Mouse (Mus musculus): ENCODE data around the gene Tubb5.
A peak's percentile ranks its signal among the peaks of the same experiment; 100 is the strongest.

Gene Tubb5

GRCm38 (mm10) chr17:35838122-35838544 is at the start of gene Tubb5:
Gene Tubb5 (minus strand): TSS chr17:35838306.
- DNase-seq (ENCODE audit: low read depth, low spot score), result peak; percentile 97

DNA sequence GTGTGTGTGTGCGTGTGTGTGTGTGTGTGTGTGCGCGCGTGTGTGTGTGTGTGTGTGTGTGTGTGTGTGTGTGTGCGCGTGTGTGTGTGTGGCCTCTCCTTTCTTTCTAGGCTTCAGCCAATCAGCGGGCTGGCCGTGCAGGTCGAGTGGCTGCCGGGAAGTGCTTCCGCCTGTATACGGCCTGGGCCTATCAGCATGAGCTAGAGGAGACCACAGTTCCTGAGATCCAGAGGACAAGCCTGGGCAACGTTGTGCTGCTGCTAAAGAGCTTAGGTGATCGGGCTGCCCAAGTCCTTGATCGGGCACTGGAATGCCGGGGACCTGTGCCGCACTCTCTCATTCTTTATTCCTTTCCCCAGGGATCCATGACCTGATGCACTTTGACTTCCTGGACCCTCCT is 49.6 kb upstream of the Tubb5 start:
- DNase-seq (ENCODE audit: low read depth, low spot score), result no peak

GRCm38 (mm10) chr17:35883777-35884176 is 45.7 kb upstream of the Tubb5 start:
- DNase-seq (ENCODE audit: low read depth, low spot score), result no peak

- DNase-seq (ENCODE audit: low read depth, low spot score), result no peak
Observed at GRCm38 (mm10) chr17:35882924-35883323, 44.8 kb upstream of the Tubb5 start.

- peak; percentile 97 for DNase-seq (ENCODE audit: low read depth, low spot score)
Observed at GRCm38 (mm10) chr17:35879245-35880057, 41.3 kb upstream of the Tubb5 start, which contains the start of gene Dhx16. Gene Dhx16 (plus strand): TSS chr17:35879819.

DNA sequence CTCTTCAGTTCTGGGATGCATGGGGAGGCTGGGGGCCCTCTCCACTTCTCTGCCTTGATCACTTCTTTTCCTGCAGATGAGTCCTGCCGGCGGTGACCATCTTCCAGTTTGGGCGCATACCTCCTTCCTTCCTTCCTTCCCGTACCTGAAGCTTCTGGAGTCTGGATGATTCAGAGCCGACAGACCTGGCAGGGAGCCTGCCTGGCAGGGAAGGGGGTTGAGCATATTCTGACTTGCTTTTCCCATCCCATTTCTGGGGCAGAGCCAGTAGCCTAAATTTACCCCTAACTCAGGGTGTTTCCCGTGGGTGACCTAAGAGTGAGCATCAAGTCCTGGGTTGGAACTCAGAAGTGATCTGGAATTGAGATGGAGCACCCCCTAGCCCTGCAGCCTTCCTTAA is 36.6 kb upstream of the Tubb5 start:
- peak; percentile 46 for DNase-seq (ENCODE audit: low read depth, low spot score)

DNA sequence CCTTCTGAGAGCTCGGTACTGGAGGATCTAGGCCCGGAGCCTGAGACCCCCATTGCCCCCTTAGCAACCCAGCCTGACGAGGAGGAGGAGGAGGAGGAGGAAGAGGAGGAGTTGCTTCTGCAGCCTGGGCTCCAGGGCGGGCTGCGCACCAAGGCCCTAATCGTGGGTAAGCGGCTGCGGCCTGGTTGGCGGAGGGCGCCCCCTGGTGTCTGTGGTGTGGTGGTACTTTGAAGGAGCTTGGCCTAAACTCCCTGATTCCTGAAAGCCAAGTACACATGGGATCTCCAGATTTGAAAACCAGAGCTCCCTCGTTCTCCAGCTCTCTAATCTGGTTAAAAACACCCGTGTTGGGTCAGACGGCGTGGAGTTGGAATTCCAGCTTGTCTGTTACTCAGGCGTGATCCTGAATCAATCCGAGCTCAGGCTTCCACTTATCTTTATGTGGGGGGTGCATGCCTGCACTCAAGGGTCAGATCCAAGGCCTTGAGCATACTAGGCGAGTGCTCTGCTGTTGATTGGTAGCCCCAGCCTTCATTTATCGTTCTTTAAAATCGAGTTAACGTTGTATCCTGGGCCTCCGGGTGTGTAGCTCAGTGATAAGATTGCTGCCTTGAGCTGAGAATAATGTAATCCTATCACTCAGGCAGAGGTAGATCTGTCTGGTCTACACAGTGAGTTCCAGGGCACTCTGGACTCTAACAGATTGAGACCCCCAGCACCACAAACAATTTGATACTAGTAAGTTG is 35.8 kb upstream of the Tubb5 start:
- peak; percentile 55 for DNase-seq (ENCODE audit: low read depth, low spot score)

- DNase-seq (ENCODE audit: low read depth, low spot score), result no peak
Observed at GRCm38 (mm10) chr17:35870884-35871696, 33.0 kb upstream of the Tubb5 start.

DNA sequence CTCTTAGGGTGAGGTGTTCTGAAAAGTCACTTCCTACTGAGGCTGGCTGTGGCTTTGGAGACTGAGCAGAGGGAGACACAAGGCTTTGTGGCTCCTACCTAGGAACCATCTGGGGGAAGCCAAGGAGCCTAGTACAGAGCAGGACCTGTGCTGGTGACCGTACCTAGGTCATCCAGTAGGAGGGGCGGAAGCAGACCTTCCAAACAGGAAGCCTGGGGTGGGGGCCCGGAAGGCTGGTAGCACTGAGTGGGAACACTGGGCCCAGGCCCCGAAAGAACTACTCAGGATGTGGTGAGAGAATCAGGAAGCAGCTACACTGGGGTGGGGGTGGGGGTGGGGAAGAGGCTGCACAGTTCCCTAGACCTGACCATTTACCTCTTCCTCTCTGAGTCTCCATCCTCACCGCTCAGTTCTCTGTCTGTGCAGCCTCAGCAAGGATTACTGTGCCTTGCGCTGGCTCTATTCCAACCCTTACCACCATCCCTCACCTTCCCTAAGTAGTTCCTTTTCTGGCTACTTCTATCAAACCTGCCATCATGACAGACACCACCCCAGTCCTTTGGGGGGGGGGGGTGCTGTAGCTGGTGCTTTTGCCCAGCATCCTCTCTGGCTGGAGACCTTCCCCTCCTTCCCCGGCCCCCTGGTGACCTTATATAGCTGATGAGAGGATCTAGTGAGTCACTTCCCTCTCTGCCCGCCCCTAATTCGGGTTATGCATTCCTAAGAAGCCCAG is 32.2 kb upstream of the Tubb5 start:
- no peak for DNase-seq (ENCODE audit: low read depth, low spot score)

- no peak for DNase-seq (ENCODE audit: low read depth, low spot score)
Observed at GRCm38 (mm10) chr17:35869346-35870067, 31.4 kb upstream of the Tubb5 start.

GRCm38 (mm10) chr17:35868961-35869345 is 30.8 kb upstream of the Tubb5 start:
- DNase-seq (ENCODE audit: low read depth, low spot score), result no peak

DNA sequence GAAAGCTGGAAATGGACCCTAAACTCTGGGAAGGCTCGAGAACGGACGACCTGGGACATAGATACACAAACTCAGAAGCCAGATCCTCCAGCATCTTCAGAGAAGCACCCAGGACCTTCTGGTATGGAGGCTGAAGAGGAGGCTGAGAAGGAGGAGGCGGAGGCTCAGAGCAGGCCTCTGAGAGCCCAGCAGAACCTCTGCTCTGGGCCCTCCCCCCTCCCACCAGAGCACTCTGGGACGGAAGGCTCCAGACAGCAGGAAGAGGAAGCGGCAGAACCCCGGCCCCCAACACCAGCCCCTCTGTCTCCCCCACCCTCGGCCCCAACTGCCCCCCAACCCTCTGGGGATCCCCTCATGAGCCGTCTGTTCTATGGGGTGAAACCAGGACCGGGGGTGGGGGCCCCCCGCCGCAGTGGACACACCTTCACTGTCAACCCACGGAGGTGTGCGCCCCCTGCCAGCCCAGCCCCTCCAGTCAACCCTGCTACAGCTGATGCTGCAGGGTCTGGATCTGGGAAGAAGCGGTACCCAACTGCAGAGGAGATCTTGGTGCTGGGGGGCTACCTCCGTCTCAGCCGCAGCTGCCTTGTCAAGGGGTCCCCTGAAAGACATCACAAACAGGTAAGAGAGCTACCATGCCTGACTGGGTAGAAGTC is 30.2 kb upstream of the Tubb5 start:
- DNase-seq (ENCODE audit: low read depth, low spot score), result no peak

- DNase-seq (ENCODE audit: low read depth, low spot score), result no peak
Observed at GRCm38 (mm10) chr17:35866911-35867890, 29.1 kb upstream of the Tubb5 start.

DNA sequence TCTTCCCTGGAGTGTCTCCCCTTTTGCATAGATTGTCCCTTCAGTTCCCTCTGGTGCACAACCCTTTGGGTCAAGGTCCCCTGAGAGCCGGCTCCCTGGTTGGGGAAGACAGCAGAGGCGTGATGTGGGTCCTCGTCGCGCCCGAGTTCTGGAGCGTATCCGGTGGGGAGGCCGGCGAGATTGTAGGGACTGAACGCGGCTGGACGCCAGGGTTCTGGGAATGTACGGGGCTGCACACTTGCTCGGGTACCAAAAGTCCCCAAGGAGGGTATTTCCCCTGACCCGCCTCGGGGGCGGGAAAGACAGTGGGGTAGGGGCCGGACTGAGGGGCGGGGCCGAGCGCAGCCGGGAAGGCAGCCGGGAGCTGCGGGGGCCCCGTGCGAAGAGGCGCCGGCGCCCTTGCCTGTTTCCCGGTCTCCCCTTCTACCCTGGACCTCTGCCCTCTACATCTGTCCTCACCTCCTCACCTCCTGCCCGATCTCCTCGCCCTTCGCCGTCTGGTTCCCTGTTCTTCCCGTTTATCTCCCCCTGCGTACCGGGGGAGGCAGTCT is 28.2 kb upstream of the Tubb5 start:
- no peak for DNase-seq (ENCODE audit: low read depth, low spot score)

GRCm38 (mm10) chr17:35865481-35866280 is 27.6 kb upstream of the Tubb5 start, which contains the start of gene Ppp1r18:
Gene Ppp1r18 (plus strand): TSS chr17:35865593.
- DNase-seq (ENCODE audit: low read depth, low spot score), result no peak

- no peak for DNase-seq (ENCODE audit: low read depth, low spot score)
Observed at GRCm38 (mm10) chr17:35864832-35865353, 26.8 kb upstream of the Tubb5 start.

- DNase-seq (ENCODE audit: low read depth, low spot score), result peak; percentile 74
Observed at GRCm38 (mm10) chr17:35861198-35861857, 23.2 kb upstream of the Tubb5 start, which contains the start of gene Nrm. Gene Nrm (plus strand): TSS chr17:35861318.

Measured in telencephalon, adult 2 months (tissue).